Mouse (Mus musculus) cerebral cortex, adult 2 months (tissue): Measurements from ENCODE around the gene Pla2g10.

ENCODE experiments used
- WGBS: fragments of 180-500 bp; shearing (Covaris S2); methylation state at CpG from one replicate; pipeline ENCODE4 v1.1.7; 2018; 5-methylcytosine and 5-hydroxymethylcytosine counted together

Pla2g10 gene

DNA sequence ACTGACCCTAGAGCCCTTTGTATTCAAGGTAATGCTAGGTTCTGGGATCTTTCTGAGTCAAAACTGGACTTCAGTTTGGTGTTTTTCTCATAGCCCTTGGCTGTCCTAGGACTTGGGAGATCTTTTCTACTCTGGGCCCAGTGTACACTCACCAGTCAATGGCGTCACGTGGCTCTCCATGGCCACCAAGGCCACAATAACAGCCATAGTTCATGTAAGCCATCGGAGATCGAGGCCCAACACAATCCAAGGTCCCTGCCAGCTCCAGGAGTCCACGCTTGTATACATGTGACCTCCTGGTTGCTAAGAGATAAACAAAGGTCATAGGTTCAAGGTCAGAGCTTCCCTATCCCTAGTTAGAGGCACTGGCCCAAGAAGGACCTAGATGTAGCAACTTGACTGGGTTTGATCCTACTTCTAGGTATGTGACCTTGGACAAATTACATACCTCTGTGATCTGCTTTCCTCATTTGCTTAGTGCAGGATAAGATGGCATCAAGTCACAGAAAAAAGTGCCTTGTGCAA is 2.9 kb downstream of the Pla2g10 start:
- 91% methylated on average over 5 of the region's 5 CpGs for WGBS

DNA sequence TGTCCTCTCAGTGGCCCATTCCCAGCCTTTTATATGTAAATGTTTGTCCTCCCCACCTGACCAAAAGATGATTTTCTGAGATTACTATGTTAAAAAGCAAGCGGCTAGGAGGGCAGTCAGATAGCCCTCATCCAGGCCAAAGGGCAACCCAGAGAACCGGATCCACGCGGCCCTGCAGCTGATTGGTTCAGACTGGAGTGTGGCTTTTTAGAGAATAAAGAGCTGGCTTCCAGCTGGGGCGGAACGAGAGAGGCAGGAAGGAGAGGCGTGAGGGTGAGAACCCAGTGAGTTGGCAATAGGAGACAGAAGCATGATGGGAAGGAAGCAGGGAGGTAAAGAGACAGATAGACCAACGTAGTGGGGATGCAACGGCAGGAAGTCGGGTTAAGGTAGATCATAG is 7.8 kb downstream of the Pla2g10 start:
- WGBS = 43% methylated on average over 10 of the region's 10 CpGs

DNA sequence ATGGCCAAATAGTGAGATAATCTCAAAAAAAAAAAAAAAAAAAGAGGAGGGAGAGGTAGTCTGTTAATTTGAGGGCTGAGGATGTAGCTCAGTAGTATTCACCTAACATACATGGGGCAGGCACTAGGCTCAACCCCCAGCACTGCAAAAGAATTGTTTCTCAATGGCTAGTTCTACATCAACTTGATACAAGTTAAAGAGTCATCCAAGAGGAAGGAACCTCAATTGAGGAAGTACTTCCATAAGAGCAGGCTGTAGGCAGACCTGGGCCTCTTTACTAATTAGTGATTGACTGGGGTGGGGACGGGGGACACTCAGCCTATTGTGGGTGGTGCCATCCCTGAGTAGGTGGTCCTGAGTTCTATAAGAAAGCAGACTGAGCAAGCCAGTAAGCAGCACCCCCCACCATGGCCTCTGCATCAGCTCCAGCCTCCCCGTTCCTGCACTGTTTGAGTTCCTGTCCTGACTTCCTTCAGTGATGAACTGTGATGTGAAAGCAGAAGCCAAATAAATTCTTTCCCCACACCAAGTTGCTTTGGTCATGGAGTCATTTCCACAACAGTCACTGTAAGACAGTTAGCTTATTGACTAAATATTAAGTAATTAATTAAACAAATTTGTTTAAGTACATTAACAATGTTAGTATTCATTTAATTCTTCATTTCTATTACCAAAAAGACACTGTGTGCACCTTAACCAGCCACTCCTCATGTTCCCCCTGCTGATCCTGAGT is 13.8 kb downstream of the Pla2g10 start:
- WGBS = 69% methylated on average over 2 of the region's 2 CpGs

DNA sequence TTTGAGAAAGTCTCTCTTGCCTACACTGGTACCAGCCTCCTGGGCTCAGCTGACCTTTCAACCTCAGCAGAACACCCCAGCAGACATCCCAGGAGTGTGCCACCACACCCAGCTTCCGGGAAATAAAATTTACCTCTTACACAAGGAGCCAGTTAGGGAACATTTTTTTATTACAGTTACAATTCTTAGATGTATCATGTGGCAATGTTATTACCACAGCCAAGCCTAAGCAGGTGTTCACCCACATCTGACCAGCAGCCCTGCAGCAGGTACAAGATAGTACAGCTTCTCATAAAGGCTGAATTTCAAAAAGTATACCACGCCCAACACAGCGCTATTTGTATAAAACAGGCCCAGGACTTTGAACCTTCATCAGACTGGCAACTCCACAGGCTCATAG is 15.9 kb downstream of the Pla2g10 start:
- 92% methylated on average over 3 of the region's 3 CpGs for WGBS

- WGBS = 90% methylated on average over 10 of the region's 10 CpGs
Observed at GRCm38 (mm10) chr16:13704676-13705075, 26.1 kb downstream of the Pla2g10 start.

DNA sequence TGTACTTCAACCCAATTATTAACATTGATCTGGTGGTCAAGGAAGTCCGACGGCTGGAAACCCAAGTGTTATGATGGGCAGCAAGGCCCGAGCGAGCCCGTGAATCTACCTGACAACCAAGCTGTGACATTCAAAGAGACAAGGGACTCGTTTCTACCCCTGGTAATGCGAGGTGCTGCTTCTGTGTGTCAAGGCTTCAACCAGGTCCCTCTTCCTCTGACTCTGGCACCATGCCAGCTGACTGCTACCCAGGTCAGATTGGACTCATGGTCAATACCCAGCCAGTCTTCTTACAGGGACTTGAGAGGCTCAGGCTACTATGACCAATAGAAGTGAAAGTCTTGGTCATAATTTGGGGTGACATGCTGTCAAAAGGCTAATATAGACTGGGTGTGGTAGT is 28.6 kb downstream of the Pla2g10 start:
- WGBS = 96% methylated on average over 7 of the region's 7 CpGs

- 89% methylated on average over 7 of the region's 7 CpGs for WGBS
Observed at GRCm38 (mm10) chr16:13698998-13699397, 31.8 kb downstream of the Pla2g10 start.

GRCm38 (mm10) chr16:13678601-13679319 is 52.0 kb downstream of the Pla2g10 start:
- 87% methylated on average over 3 of the region's 3 CpGs for WGBS

GRCm38 (mm10) chr16:13674511-13674910 is 56.3 kb downstream of the Pla2g10 start:
- 90% methylated on average over 3 of the region's 3 CpGs for WGBS

DNA sequence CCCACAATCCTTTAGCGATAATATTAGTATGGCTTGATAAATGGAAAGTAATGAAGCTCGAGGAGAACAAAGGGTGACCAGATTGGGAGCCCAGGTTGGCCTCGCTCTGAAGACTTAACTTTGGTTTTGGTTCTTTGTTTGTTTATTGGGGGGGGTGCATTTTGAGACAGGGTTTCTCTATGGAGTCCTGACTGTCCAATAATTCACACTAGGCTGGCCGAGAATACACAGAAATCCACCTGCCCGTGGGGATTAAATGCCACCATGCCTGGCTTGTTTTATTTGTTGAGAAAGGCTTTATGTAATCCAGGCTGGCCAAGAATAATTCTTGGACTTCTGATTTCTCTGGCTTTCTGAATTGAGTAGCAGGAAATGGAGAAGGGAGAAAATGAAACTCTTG is 57.7 kb downstream of the Pla2g10 start:
- WGBS = 72% methylated on average over 5 of the region's 5 CpGs

GRCm38 (mm10) chr16:13672386-13672898 is 58.3 kb downstream of the Pla2g10 start:
- 1% methylated on average over 20 of the region's 20 CpGs for WGBS

DNA sequence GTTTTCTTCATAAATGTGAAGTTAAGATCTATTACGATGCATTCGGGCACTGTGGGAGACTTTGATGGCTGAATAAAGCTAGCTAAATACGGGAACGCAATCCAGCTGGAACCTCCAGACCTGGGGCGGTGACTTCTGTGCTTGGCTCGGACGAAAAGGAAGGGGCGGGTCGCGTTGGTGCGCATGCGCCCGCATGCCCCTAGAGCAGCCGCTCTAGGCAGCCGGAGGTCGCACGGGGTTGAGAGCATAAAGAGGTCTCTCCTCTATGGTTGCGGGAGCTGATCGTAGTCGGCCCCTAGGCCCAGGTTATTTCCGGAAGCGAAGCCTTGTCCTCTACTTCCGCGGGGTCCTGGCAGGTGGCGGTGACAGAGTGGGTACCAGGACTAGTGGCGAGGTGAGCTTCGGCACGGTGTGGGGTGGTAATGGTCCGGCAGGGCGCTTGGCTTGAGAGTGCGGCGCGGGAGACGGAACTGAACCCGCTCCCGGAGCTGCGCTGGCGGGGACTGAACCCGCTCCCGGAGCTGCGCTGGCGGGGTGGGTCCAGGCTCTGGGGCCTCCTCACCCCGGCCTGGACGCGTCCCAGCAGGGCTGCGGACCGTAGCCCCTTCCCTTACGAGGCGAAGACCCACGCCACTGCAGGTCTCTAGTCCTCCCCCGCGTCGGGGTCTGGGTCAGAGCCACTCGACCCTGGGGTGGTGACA is 58.9 kb downstream of the Pla2g10 start, which contains the start of the genes Bfar and 3110001I22Rik:
Bfar (plus strand) TSS at position 174 of the 701 bp plus-strand sequence.
3110001I22Rik (plus strand) TSS at position 245 of the 701 bp plus-strand sequence.
- WGBS = under 1% methylated on average over 54 of the region's 54 CpGs

GRCm38 (mm10) chr16:13670896-13671295 is 59.9 kb downstream of the Pla2g10 start:
- 72% methylated on average over 5 of the region's 5 CpGs for WGBS

GRCm38 (mm10) chr16:13669282-13669681 is 61.5 kb downstream of the Pla2g10 start:
- WGBS = 86% methylated on average over 1 of the region's 1 CpGs

GRCm38 (mm10) chr16:13668402-13669108 is 62.2 kb downstream of the Pla2g10 start:
- 78% methylated on average over 10 of the region's 10 CpGs for WGBS

DNA sequence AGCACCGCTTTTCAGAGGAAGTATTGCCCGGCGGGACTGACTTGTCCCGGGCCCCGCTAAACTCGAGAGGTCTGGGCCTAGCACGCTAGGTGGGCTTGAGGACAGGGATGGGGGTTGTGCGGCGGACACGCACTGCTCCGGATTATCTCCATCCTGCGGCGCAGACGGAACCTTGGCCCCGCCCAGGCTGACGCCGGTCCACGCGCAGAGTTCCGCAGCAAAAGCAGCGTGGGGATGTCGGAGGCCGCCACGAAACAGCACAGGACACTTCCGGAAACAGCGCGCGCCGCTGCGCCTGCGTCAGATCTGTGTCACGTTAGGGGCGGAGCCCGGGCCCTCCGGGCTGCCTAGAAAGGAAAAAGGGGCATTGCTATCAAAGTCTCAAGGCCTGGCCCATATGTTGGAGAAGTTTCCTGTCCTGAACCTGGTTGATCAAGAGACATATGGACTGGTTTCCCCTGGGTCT is 62.9 kb downstream of the Pla2g10 start, which contains the start of gene Parn:
Parn (minus strand) TSS at position 293 of the 466 bp plus-strand sequence.
- WGBS = under 1% methylated on average over 35 of the region's 35 CpGs
